Mouse (Mus musculus) CH12.LX (cell line): ENCODE measurements at regions not wholly inside any gene's neighbourhood (a gene's known extent, or its start where the extent isn't known, plus 50 kb on each side); places are given as distances from the start of the nearest gene placed in this dataset.

Source experiments
- DNase-seq: peaks from one replicate; pipeline ENCODE4 v3.0.0-alpha.2; 2013; ENCODE audit errors: extremely low read depth
- H3K27ac ChIP-seq: 2 replicates; pipeline ENCODE4 v1.5.1; 2012; ENCODE audit warnings: low read depth, mild to moderate bottlenecking, control low read depth, moderate library complexity; ENCODE audit not compliant: insufficient read depth
- H3K27me3 ChIP-seq: replicated peaks from 2 replicates; pipeline ENCODE3; 2012; ENCODE audit warnings: inconsistent platforms
- H3K36me3 ChIP-seq, 2 experiments: replicated peaks in 1 of 2; 2 replicates each; pipeline versions ENCODE3 to v1.6.1; 2012; ENCODE audit warnings: inconsistent platforms in 1 of 2, low read length in 1 of 2, mild to moderate bottlenecking in 1 of 2, mixed read lengths in 1 of 2, moderate library complexity in 1 of 2; ENCODE audit not compliant: control insufficient read depth in 1 of 2, insufficient read depth in 1 of 2
- H3K4me1 ChIP-seq, 2 experiments: 2 replicates each; pipeline ENCODE4 v1.6.1; 2012; ENCODE audit warnings: inconsistent platforms in 1 of 2, moderate library complexity in 1 of 2; ENCODE audit not compliant: insufficient read depth in 2 of 2, control insufficient read depth in 1 of 2
- H3K4me2 ChIP-seq: 2 replicates; pipeline ENCODE4 v1.6.1; 2012; ENCODE audit warnings: low read depth, mild to moderate bottlenecking, control low read depth; ENCODE audit not compliant: poor library complexity, insufficient read depth, severe bottlenecking
- H3K4me3 ChIP-seq, 3 experiments: fragments of 150-350 bp in 1 of 3; sonication (generic) in 1 of 3; replicated peaks in 1 of 3; 2 replicates each; pipeline versions ENCODE3 to v1.5.1; 2011 to 2012; ENCODE audit warnings: low read depth in 2 of 3, low read length in 2 of 3, mild to moderate bottlenecking in 2 of 3, moderate library complexity in 2 of 3, control low read depth in 1 of 3, improper control_type of control experiment in 1 of 3, inconsistent platforms in 1 of 3, mixed read lengths in 1 of 3; ENCODE audit not compliant: poor library complexity in 1 of 3
- H3K79me2 ChIP-seq: replicated peaks from 2 replicates; pipeline ENCODE4 v1.6.1; 2012; ENCODE audit warnings: mild to moderate bottlenecking, moderate library complexity; ENCODE audit not compliant: control insufficient read depth, poor library complexity, insufficient read depth, severe bottlenecking; ENCODE audit errors: extremely low read depth
- H3K9ac ChIP-seq: 2 replicates; pipeline ENCODE4 v1.6.1; 2012; ENCODE audit warnings: low read depth, mild to moderate bottlenecking, control low read depth, moderate library complexity; ENCODE audit not compliant: insufficient read depth
- H3K9me3 ChIP-seq: replicated peaks from 2 replicates; pipeline ENCODE3; 2012; ENCODE audit warnings: low read length, inconsistent platforms, mixed read lengths
- BHLHE40 ChIP-seq: IDR thresholded peaks from 2 replicates; pipeline ENCODE4 v1.6.1; 2011; ENCODE audit warnings: mild to moderate bottlenecking, low read depth, low read length, improper control_type of control experiment
- CHD2 ChIP-seq: IDR thresholded peaks from 2 replicates; pipeline ENCODE4 v1.6.1; 2011; ENCODE audit warnings: low read length, improper control_type of control experiment
- ELF1 ChIP-seq: IDR thresholded peaks from 2 replicates; pipeline ENCODE4 v1.6.1; 2014; ENCODE audit warnings: low read depth, mild to moderate bottlenecking, inconsistent platforms, low read length, improper control_type of control experiment
- EP300 ChIP-seq: IDR thresholded peaks from 2 replicates; pipeline ENCODE4 v1.6.1; 2011; ENCODE audit warnings: low read length, improper control_type of control experiment
- HCFC1 ChIP-seq: IDR thresholded peaks from 2 replicates; pipeline ENCODE4 v1.6.1; 2012; ENCODE audit warnings: low read depth, mild to moderate bottlenecking, inconsistent platforms, low read length, improper control_type of control experiment
- JUN ChIP-seq: IDR thresholded peaks from 2 replicates; pipeline ENCODE4 v1.6.1; 2011; ENCODE audit warnings: low read depth, mild to moderate bottlenecking, low read length, improper control_type of control experiment, moderate library complexity; ENCODE audit not compliant: insufficient read depth
- KAT2A ChIP-seq: IDR thresholded peaks from 2 replicates; pipeline ENCODE4 v1.6.1; 2012; ENCODE audit warnings: low read length, improper control_type of control experiment, inconsistent platforms; ENCODE audit not compliant: insufficient replicate concordance
- MXI1 ChIP-seq: IDR thresholded peaks from 2 replicates; pipeline ENCODE4 v1.6.1; 2011; ENCODE audit warnings: mild to moderate bottlenecking, low read depth, low read length, improper control_type of control experiment
- MYC ChIP-seq: IDR thresholded peaks from 2 replicates; pipeline ENCODE4 v1.6.1; 2011; ENCODE audit warnings: low read depth, mild to moderate bottlenecking, improper control_type of control experiment, low read length
- NRF1 ChIP-seq: IDR thresholded peaks from 2 replicates; pipeline ENCODE4 v1.6.1; 2014; ENCODE audit warnings: low read depth, mild to moderate bottlenecking, inconsistent platforms, low read length, improper control_type of control experiment, moderate library complexity
- PAX5 ChIP-seq: IDR thresholded peaks from 2 replicates; pipeline ENCODE4 v1.6.1; 2012; ENCODE audit warnings: low read length, inconsistent platforms, mixed read lengths
- POLR2A ChIP-seq: IDR thresholded peaks from 2 replicates; pipeline ENCODE4 v1.6.1; 2011; ENCODE audit warnings: low read depth, mild to moderate bottlenecking, improper control_type of control experiment, low read length
- SIN3A ChIP-seq: IDR thresholded peaks from 2 replicates; pipeline ENCODE4 v1.6.1; 2012; ENCODE audit warnings: low read length, improper control_type of control experiment, inconsistent platforms
- USF1 ChIP-seq: IDR thresholded peaks from 2 replicates; pipeline ENCODE4 v1.6.1; 2014; ENCODE audit warnings: low read depth, mild to moderate bottlenecking, inconsistent platforms, low read length, improper control_type of control experiment
- ZKSCAN1 ChIP-seq: IDR thresholded peaks from 2 replicates; pipeline ENCODE4 v1.6.1; 2012; ENCODE audit warnings: low read depth, inconsistent platforms, low read length, improper control_type of control experiment, borderline replicate concordance
- ZMIZ1 ChIP-seq: IDR thresholded peaks from 2 replicates; pipeline ENCODE4 v1.6.1; 2012; ENCODE audit warnings: low read depth, mild to moderate bottlenecking, inconsistent platforms, low read length, improper control_type of control experiment
- dilution Hi-C: fragments of 300-500 bp; cut with MboI; formaldehyde crosslinking; loops from 2 replicates; pipeline ENCODE4 v1.14.3; 2020; ENCODE audit warnings: low sequenced_read_pairs; ENCODE audit not compliant: extremely low pct_unique_long_range_greater_than_20kb, extremely low pct_ligation_motif_present
- in situ Hi-C: fragments of 300-500 bp; cut with MboI; formaldehyde crosslinking; loops from 3 replicates; pipeline ENCODE4 v1.14.3; 2019; ENCODE audit warnings: low sequenced_read_pairs, low pct_ligation_motif_present, low pct_unique_long_range_greater_than_20kb, mixed read lengths

DNA sequence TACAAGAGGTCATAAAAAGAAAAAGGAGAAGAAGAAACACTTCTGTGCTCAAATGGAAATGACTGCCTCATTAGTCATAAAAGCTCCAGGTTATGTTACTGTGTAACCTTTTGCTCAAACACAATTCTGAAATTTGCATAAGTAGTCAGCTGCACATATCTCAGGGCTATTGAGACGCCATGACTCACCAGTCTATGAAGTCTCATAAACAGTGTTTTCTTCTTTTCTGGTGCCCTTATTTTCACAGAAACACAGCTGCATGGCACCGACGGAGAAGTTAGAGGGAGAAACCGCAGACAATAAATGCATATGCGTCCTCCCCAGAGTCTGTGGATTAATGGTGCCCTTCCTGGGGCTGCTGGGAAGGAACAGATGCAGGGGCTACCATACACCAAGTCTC, 193.1 kb upstream of the Prkcq start:
- Histone ChIP-seq H3K79me2 (no peaks in the 10 kb centered on the region), H3K9me3 (no peaks in the 10 kb centered on the region), H3K4me3 (no peak overlapping the region), H3K27me3 (no peaks in the 10 kb centered on the region), H3K36me3 (no peaks in the 10 kb centered on the region)
- in situ Hi-C loops = no loop called here
- peak; percentile 55 for DNase-seq
- TF ChIP-seq HCFC1 (no peak), ELF1 (no peak), MYC (no peak), KAT2A (no peak), EP300 (peak; percentile 48), POLR2A (no peak), BHLHE40 (0 out of 2 replicates have a peak, but pooled peaks have one; percentile 28)
- TF ChIP-seq, all 38 proteins: peak for 2
- Histone ChIP-seq H3K27ac (no peak overlapping the region), H3K9ac (no peak overlapping the region), H3K4me2 (no peak overlapping the region), H3K4me1 (peaks cover 0 to 10% of the 10 kb centered on the region in 2 experiments; a peak in 2 of 4 replicates)
- dilution Hi-C loops = no loop called here

DNA sequence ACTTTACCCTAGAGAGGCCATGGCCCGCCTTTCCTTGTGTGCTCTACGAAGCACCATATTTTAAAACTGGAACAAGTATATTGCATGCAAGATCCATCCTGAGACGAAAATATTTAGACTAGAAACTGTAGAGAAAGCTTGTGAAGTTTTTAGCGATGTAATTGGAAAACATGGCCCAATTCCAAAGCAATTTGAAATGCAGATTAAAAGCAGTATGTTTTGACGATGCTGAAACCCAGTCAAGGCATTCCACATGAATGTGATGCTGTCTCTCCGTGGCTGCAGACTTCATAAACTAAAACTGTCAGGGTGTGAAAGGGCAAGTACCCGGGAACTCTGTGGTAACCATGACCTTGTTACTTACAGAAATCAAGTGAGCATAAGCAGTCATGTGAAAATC, 185.8 kb upstream of the Prkcq start:
- in situ Hi-C loops = no loop called here
- TF ChIP-seq JUN = no peak
- no peak for TF ChIP-seq NRF1
- TF ChIP-seq MXI1 = no peak
- no peak for TF ChIP-seq ZMIZ1
- no peak for TF ChIP-seq USF1
- no peak for TF ChIP-seq CHD2
- TF ChIP-seq SIN3A = no peak
- TF ChIP-seq ZKSCAN1 = no peak
- no peak for TF ChIP-seq PAX5

More for the DNA sequence above, 185.8 kb upstream of the Prkcq start:
- H3K79me2 ChIP-seq = no peaks in the 10 kb centered on the region
- no peak for DNase-seq
- H3K27me3 ChIP-seq = no peaks in the 10 kb centered on the region
- no peak overlapping the region for H3K27ac ChIP-seq
- dilution Hi-C loops = no loop called here
- no peak overlapping the region for H3K4me3 ChIP-seq
- no peaks in the 10 kb centered on the region for H3K36me3 ChIP-seq
- H3K4me2 ChIP-seq = no peak overlapping the region
- H3K9ac ChIP-seq = no peak overlapping the region
- H3K4me1 ChIP-seq = no peaks in the 10 kb centered on the region
- H3K9me3 ChIP-seq = no peaks in the 10 kb centered on the region
